Mouse (Mus musculus) hindbrain, embryonic 10.5 days (tissue): ENCODE data around the gene Zdhhc5. TPM values are rescaled to one million over a fixed set of nuclear protein-coding genes. Genes with fewer than 3 reads are reported as not detected.
"Not testable (repeated sequence)": the region's sequence is repeated elsewhere in the genome, so short reads cannot be mapped to it uniquely, and the experiment has no call there.

Experiments
- DNase-seq: peaks from one replicate; pipeline ENCODE4 v3.0.0-alpha.2; 2017; ENCODE audit warnings: low spot score
- H3K27ac ChIP-seq: fragments of 300-500 bp; sonication (generic); 2 replicates; pipeline ENCODE4 v1.5.1; 2016; ENCODE audit warnings: mild to moderate bottlenecking, moderate library complexity
- H3K27me3 ChIP-seq: fragments of 300-500 bp; sonication (generic); 2 replicates; pipeline ENCODE4 v1.6.1; 2016; ENCODE audit warnings: mild to moderate bottlenecking; ENCODE audit not compliant: poor library complexity, insufficient read depth, severe bottlenecking
- H3K36me3 ChIP-seq: fragments of 300-500 bp; sonication (generic); 2 replicates; pipeline ENCODE4 v1.6.1; 2016; ENCODE audit warnings: mild to moderate bottlenecking, moderate library complexity
- H3K4me1 ChIP-seq: fragments of 300-500 bp; sonication (generic); replicated peaks from 2 replicates; pipeline ENCODE4 v1.6.1; 2016; ENCODE audit warnings: mild to moderate bottlenecking
- H3K4me3 ChIP-seq: fragments of 300-500 bp; sonication (generic); 2 replicates; pipeline ENCODE4 v1.5.1; 2016; ENCODE audit warnings: mild to moderate bottlenecking, moderate library complexity
- H3K9me3 ChIP-seq: fragments of 300-500 bp; sonication (generic); 2 replicates; pipeline ENCODE4 v1.6.1; 2016; ENCODE audit warnings: mild to moderate bottlenecking, moderate library complexity
- WGBS: fragments of 180-500 bp; shearing (Covaris S2); methylation state at CpG from one replicate; pipeline ENCODE4 v1.1.7; 2016; 5-methylcytosine and 5-hydroxymethylcytosine counted together
- polyA plus RNA-seq: library from polyadenylated mRNA; unstranded; fragments of >200 nt; fragmentation: Nextera tagmentation; extraction: Ambion mirVana; gene quantifications from 2 replicates; pipeline ENCODE4 v1.2.1, GENCODE M21; 2016

The Zdhhc5 gene
- polyA plus RNA-seq, 1 experiment from 2014 or later = 25.4 TPM

DNA sequence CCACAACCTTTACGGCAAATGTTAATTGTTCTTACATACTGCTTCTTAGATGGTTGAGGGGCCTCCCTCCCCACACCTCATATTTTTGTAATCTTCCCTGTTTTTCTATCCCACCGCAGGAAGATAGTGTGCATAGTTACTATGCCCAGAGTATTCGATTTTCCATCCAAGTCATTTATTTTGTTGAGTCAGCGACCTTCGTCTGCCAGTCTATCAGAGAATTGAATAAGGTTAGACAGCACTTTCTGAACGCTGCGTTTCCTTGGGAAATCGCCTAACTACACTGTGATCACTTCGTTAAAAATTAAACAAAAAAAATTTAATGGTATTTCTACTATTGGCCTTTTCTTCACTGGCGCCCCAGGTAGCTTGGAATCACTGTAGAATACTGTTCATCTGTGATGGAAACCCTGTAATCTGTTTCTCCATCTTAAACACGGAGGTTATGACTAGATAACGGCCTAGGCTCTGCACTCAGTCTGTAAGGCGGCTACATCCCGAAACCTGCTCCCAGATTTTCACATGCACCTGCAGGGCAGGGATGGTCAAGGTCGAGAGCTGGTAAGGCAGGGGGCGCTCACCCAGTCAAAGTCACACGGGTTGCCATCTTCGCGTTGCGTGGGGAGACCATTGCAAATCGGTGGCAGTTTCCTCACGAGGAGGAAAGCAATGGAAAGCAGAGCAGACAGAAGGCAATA lies 37.6 kb downstream of the Zdhhc5 start:
- WGBS = 12% methylated on average over 22 of the region's 22 CpGs
- Histone ChIP-seq H3K9me3 (no peaks in the 10 kb centered on the region), H3K4me3 (peak overlapping the region; percentile 95), H3K4me1 (peaks cover 24% of the 10 kb centered on the region), H3K36me3 (peaks cover 63% of the 10 kb centered on the region), H3K27ac (peak overlapping the region; percentile 83), H3K27me3 (no peaks in the 10 kb centered on the region)
- DNase-seq = no peak

DNA sequence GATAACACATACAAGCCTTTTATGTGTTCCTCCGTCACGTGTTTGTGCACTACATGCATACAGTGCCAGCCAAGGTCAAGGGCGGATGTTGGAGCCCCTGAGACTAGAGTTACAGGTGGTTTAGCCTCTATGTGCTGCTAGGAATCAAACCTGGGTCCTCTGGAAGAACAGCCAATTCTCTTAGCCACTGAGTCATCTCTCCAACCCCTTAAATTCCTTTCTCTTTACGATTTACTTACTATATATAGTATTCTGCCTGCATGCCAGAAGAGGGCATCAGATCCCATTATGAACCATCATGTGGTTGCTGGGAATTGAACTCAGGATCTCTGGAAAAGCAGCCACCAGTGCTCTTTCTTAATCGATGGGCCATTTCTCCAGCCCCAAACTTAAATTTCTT lies 43.4 kb downstream of the Zdhhc5 start:
- not testable (repeated sequence) for DNase-seq, H3K27me3 ChIP-seq, H3K9me3 ChIP-seq, H3K4me3 ChIP-seq
- 76% methylated on average over 4 of the region's 5 CpGs for WGBS
- H3K36me3 ChIP-seq = peaks cover 67% of the 10 kb centered on the region
- H3K27ac ChIP-seq = peak overlapping the region; percentile 99; the same call in 1 of the 2 replicates
- peaks cover 15% of the 10 kb centered on the region for H3K4me1 ChIP-seq

DNA sequence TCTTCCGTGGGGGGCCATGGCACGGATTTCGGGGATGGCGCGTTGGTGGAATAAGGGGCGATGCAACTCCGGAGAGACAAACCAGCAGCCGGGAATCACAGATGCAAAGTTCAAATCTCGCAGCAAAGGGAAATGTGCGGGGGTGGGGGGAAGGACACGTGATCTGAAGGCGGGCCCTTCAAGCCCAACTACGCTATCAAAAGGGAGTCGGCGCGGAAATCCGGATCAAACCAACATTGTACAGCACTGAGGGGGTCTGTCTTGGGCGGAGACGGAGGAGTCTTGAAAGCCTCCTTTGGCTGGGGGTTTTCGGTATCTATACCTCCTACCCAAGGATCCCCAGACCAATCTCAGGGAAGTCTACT lies 44.4 kb downstream of the Zdhhc5 start, which contains the start of gene Selenoh:
TSS of gene Selenoh (minus strand) at position 202 of the 365 bp plus-strand sequence.
- under 1% methylated on average over 20 of the region's 20 CpGs for WGBS
- peak within 1 kb of the TSS; percentile 99 for H3K27ac ChIP-seq
- peaks cover 58% of the 10 kb centered on the region for H3K36me3 ChIP-seq
- H3K27me3 ChIP-seq = no peaks in the 10 kb centered on the region
- peak; percentile 94 for DNase-seq
- no peaks in the 10 kb centered on the region for H3K9me3 ChIP-seq
- H3K4me3 ChIP-seq = peak within 1 kb of the TSS; percentile 94
- H3K4me1 ChIP-seq = peaks cover 10% of the 10 kb centered on the region

DNA sequence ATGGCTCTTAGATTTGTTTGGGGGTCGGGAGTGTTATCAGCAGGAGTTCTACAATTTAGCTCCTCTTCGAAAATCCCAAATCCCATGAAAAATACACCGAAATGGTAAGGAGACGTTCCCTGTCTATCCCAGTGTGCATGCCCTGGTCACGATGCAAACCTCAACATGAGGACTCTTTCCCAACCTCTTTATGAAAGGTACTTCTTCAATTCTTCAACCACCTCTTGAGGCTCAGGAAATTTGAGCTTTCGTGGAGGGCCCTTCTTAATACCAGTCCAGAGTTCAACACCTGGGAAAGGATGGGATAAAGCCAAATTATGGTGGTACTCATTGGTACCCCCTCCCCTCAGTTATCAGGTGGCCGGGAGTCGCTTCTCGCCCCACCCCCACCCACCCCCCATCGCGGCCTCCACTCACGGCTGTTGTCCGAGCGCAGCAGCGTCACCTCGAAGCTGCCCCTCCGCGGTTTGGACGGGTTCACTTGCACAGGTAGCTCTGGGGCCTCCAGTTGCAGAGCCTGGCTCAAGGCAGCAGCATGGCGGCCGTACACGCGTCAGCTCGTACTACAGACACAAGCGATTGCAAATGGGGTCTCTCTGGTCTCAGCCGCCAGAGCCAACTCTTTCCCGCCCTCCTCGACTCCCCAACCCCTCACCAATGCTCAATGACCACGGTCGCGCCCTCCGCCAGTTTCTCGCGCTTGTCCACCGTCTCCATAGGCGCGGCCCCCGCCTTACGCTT lies 45.0 kb downstream of the Zdhhc5 start:
- H3K4me1 ChIP-seq = peaks cover 10% of the 10 kb centered on the region
- peak overlapping the region; percentile 99 for H3K27ac ChIP-seq
- no peak for DNase-seq
- WGBS = 3% methylated on average over 39 of the region's 39 CpGs
- no peaks in the 10 kb centered on the region for H3K9me3 ChIP-seq
- peak overlapping the region; percentile 94 for H3K4me3 ChIP-seq
- H3K36me3 ChIP-seq = peaks cover 53% of the 10 kb centered on the region
- H3K27me3 ChIP-seq = no peaks in the 10 kb centered on the region

DNA sequence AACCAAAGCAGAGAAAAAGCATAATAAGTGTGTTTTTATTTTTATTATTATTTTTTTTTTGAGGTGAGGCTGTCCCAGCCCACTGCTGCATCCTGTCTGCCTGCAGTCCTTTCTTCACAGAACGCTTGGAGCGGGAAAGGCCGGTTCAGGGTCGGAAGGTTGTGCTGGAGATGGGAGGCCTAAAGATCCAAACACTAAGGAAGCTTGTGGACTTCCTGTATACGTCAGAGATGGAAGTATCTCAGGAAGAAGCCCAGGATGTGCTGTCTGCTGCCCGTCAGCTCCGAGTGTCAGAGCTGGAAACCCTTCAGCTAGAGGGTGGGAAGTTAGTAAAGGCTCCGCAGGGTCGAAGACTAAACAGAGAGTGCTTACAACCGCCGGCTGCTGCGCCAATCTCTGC lies 48.9 kb downstream of the Zdhhc5 start:
- H3K27me3 ChIP-seq = no peaks in the 10 kb centered on the region
- peaks cover 10% of the 10 kb centered on the region for H3K4me1 ChIP-seq
- no peaks in the 10 kb centered on the region for H3K9me3 ChIP-seq
- 72% methylated on average over 12 of the region's 12 CpGs for WGBS
- H3K27ac ChIP-seq = peak overlapping the region; percentile 29; the same call in 1 of the 2 replicates
- H3K4me3 ChIP-seq = no peak overlapping the region
- DNase-seq = no peak
- peaks cover 26% of the 10 kb centered on the region for H3K36me3 ChIP-seq

DNA sequence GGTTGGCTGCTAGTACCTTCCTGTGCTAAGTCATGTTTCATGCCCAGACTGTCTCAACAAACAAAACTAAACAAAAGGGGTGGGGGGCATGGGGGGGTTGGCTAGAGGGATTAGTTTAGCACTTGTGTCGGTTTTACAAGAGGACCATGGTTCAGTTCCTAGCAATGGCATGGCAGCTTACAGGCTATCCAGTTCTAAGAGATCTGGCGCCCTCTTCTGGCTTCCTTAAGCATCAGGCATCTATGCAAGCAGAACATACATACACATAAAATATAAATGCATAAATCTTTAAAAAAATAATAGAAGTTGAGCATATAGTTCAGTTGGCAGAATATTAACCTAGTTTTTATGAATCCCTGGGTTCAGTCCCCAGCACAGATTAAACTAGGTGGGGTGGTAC lies 52.1 kb downstream of the Zdhhc5 start:
- peak; percentile 34 for DNase-seq
- H3K4me3 ChIP-seq = no peak overlapping the region
- H3K36me3 ChIP-seq = peaks cover 9% of the 10 kb centered on the region
- no peak overlapping the region for H3K27ac ChIP-seq
- no peaks in the 10 kb centered on the region for H3K27me3 ChIP-seq
- 26% methylated on average over 2 of the region's 2 CpGs for WGBS
- H3K9me3 ChIP-seq = 0 out of 2 replicates have a peak, but pooled peaks cover 4% of the 10 kb centered on the region
- H3K4me1 ChIP-seq = no peaks in the 10 kb centered on the region

DNA sequence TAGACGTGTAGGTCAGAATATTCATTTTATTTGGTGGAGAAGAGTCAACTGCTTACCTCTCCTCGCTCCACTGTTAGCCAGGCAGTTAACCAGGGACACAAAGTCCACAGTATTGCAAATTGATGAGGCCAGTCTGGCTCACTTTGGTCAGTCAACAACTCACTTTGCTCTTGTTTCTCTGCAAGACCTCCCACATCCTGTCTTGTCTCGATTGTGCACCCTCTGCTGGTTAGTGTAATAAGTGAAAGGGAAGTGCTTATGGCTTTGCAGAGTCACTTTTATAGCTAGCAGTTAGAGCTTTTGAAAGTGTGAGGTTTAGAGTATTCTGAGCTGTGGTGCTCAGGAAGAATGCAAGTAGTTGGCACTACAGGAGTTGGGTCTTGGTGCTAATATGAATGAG lies 54.7 kb downstream of the Zdhhc5 start:
- Histone ChIP-seq H3K27me3 (no peaks in the 10 kb centered on the region), H3K27ac (no peak overlapping the region), H3K4me3 (no peak overlapping the region), H3K36me3 (no peaks in the 10 kb centered on the region), H3K9me3 (0 out of 2 replicates have a peak, but pooled peaks cover 4% of the 10 kb centered on the region), H3K4me1 (no peaks in the 10 kb centered on the region)
- no peak for DNase-seq
- 71% methylated on average over 3 of the region's 3 CpGs for WGBS

DNA sequence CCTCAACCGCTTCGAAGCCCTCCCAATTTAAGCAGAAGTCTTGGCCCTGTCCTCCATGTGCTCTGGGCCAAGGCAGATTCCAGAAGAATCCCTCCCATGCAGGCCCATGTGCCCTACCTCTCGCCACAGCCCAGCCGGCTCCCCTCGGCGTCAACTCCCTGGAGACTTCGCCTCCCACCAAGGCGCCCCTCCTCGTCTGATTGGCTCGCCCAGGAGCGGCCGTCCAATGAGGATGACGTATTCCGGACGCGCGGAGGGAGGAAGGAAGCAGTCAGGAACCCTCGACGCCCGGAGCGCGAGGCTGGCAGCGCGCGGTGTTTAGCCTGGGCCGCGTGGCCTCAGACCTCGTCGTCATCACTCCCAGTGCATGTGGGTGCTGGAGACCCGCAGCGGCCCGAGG lies 56.2 kb downstream of the Zdhhc5 start, which contains the start of gene Btbd18:
TSS of gene Btbd18 (plus strand) at position 274 of the 400 bp plus-strand sequence.
- 91% methylated on average over 32 of the region's 32 CpGs for WGBS
- Histone ChIP-seq H3K4me3 (no peak within 1 kb of the TSS), H3K4me1 (no peaks in the 10 kb centered on the region), H3K36me3 (no peaks in the 10 kb centered on the region), H3K27ac (no peak within 1 kb of the TSS), H3K9me3 (0 out of 2 replicates have a peak, but pooled peaks cover 4% of the 10 kb centered on the region), H3K27me3 (no peaks in the 10 kb centered on the region)
- no peak for DNase-seq

DNA sequence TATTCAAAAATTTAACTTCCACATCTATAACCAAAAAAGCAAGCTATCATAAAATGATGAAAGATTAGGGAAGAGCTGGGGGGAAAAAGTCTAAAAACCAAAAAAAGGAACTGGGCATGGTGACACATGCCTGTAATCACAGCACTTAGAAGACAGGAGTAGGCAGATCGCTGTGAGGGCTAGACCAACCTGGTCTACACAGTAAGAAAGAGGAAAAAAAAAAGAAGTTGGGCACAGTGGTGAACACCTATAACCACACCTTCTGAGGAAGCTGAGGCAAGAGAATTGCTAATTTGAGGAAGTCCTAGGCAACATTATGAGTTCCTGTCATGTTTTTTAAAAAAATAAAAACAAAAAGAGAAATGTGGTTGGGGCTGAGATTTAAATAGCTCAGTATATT lies 59.1 kb downstream of the Zdhhc5 start:
- Histone ChIP-seq H3K4me3 (no peak overlapping the region), H3K27ac (no peak overlapping the region), H3K9me3 (0 out of 2 replicates have a peak, but pooled peaks cover 4% of the 10 kb centered on the region), H3K36me3 (no peaks in the 10 kb centered on the region), H3K27me3 (no peaks in the 10 kb centered on the region), H3K4me1 (no peaks in the 10 kb centered on the region)
- 80% methylated on average over 1 of the region's 1 CpGs for WGBS
- no peak for DNase-seq

DNA sequence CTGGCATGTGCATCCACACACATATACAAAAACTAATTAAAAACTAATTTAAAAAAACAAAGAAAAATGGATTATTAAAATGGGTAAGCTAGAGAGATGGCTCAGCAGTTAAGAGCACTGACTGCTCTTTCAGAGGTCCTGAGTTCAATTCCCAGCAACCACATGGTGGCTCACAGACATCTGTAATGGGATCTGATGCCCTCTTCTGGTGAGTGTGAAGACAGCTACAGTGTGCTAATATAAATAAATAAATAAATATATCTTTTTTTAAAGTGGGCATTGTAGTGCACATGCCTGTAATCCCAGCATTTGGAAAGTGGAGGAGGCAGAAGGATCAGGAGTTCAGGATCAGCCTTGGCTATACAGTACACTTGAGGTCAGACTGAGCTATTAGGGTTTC lies 61.6 kb downstream of the Zdhhc5 start:
- no peak overlapping the region for H3K4me3 ChIP-seq
- H3K27ac ChIP-seq = no peak overlapping the region
- peaks cover 11% of the 10 kb centered on the region for H3K4me1 ChIP-seq
- DNase-seq = no peak
- H3K9me3 ChIP-seq = no peaks in the 10 kb centered on the region
- no peaks in the 10 kb centered on the region for H3K36me3 ChIP-seq
- no peaks in the 10 kb centered on the region for H3K27me3 ChIP-seq

DNA sequence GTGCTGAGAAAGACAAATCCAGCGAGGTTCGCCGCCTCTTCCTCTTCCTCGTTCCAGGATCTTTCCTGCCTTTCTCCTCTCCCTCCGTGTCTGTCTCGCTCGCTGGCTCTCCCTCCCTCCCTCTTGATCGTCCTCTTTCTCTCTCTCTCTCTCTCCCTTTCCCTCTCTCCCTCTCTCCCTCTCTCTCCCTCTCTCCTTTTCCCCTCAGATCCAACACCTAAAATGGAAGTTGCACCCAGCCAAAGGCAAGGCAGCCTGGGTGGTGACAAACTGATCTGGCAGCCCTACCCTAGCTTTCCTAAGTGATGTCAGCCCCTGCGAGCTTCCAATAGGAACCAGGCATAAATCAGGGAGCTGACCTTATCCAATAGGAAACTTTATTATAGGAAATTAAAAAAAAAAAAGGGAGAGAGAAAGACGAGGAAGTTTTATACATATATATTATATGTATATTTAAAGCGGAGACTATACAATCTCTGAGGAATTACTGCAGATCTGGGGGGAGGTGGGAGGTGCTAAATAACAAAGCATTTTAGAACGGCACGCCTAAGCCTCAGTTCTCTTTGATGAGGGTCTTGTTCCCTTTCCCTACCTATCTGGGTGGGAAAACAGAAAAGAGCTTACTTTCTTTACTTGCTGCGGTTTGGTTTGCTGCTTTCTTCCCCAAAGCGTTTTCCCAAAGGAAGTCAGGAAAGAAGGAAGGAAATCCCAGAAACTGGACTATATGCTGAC lies 64.3 kb downstream of the Zdhhc5 start, which contains the start of gene Ctnnd1:
TSS of gene Ctnnd1 (minus strand) at position 302 of the 732 bp plus-strand sequence.
- no peaks in the 10 kb centered on the region for H3K27me3 ChIP-seq
- WGBS = under 1% methylated on average over 15 of the region's 15 CpGs
- H3K27ac ChIP-seq = peak within 1 kb of the TSS; percentile 95

DNA sequence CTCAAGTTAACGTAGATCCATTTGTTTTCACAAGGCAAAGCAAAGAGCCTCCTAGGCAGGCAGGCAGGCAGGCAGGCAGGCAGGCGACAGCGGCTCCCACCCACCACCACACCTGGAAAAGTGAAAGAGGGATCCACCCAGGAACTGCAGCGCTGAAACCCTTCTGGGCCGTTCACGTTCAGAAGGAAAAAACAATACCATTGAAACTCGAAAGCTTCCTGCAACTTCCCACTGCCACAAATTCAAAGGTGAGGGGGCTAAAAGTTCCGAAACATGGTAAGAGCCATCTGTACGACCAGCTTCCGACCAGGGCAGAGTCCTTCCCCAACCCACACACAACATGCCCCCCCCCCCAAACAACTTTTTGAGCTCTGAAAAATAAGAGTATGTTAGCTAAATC lies 65.3 kb downstream of the Zdhhc5 start:
- H3K4me1 ChIP-seq = peaks cover 16% of the 10 kb centered on the region
- H3K27ac ChIP-seq = peak overlapping the region; percentile 95
- peak; percentile 37 for DNase-seq
- H3K4me3 ChIP-seq = peak overlapping the region; percentile 67
- H3K9me3 ChIP-seq = no peaks in the 10 kb centered on the region
- WGBS = under 1% methylated on average over 10 of the region's 10 CpGs
- H3K27me3 ChIP-seq = no peaks in the 10 kb centered on the region
- H3K36me3 ChIP-seq = peaks cover 7% of the 10 kb centered on the region

More for the DNA sequence above, 64.3 kb downstream of the Zdhhc5 start, which contains the start of gene Ctnnd1:
- peak within 1 kb of the TSS; percentile 67 for H3K4me3 ChIP-seq
- H3K9me3 ChIP-seq = no peaks in the 10 kb centered on the region
- H3K36me3 ChIP-seq = peaks cover 7% of the 10 kb centered on the region
- H3K4me1 ChIP-seq = peaks cover 16% of the 10 kb centered on the region
- peak; percentile 79 for DNase-seq
